Mouse (Mus musculus) embryo, embryonic 10.5 days (tissue): Measurements from ENCODE around the gene Ralgds.

Source experiments
- DNase-seq: peaks from one replicate; pipeline ENCODE4 v3.0.0-alpha.2; 2015; ENCODE audit warnings: low spot score

Gene Ralgds

GRCm38 (mm10) chr2:28533901-28534435 is 21.0 kb downstream of the Ralgds start:
- peak; percentile 25 for DNase-seq

DNA sequence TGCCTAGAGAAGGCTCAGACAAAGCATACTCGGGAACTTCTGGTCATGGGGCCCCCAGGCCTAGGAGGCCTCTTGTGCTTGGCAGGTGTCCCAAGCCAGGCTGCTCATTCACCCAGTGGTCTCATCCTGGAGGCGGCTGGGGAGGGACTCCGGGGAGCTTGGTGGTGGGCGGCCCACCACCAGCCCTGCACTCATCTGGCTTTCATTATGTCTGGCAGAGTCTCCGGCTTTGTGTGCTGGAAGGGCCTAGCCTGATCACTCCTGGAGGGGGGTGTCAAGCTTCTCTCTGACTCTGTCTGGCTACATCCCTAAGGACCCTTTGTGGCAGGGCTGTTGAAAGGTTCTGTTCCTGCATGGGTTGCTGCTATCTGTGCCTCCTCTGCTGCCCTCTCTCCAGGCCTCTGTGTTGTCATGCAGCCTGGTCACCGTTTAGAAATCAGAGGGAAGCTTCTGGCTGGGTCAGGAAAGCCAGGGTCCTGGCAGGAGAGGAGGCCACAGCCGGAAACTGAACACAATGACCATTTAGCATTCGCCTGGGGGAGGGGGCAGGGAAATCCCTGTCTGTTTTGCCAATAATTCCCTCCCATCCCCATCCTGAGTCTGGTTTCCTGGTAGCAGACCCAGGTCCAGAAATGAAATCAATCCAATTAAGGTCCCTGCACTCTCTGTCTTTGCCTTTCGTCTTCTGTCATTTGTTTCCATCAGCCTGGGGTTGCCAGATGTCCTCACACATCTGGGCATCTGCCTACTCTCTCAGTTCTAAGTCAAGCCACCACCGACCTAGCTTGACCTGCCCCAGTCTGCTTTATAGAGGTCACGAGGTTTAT is 21.7 kb downstream of the Ralgds start:
- DNase-seq, result peak; percentile 69

- DNase-seq, result peak; percentile 60
These were observed 22.3 kb downstream of the Ralgds start for GRCm38 (mm10) chr2:28535263-28535540.

DNA sequence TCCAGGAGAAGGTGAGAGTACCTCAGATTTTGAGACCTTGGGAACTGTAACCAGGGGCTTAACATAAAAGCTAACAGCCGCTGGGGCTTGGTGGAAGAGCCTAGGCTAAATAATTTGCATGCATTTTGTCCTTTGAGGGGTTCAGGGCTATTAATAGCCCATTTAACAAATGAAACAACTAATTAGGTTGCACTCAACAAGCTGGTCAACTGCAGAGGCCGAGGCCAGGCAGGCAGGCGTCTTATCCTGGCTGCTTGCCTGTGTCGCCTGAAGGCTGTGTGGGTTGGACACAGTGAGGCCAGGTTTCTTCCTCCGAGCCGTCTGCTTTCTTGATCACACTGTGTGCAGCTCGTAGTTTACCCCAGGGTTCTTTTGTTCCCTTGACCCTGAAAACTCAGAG is 22.7 kb downstream of the Ralgds start:
- DNase-seq, result no peak

DNA sequence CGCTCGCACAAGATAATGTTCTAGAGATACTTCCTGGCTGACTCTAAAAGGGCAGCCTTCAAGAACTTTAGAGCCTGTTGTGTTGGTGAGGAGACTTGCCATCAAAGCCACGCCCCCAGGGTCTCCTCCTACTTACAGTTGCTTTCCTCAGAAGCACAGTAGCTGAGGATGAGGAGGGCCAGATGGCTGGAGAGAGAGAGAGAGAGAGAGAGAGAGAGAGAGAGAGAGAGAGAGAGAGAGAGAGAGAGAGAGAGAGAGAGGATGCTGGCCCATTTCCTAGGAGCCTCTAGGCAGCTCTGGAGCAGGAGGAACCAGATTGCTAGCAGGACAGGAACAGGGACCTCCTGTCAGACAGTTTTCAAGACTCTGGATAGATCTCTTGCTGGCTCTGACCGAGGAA is 23.2 kb downstream of the Ralgds start:
- peak; percentile 33 for DNase-seq

GRCm38 (mm10) chr2:28536766-28537633 is 24.1 kb downstream of the Ralgds start:
- no peak for DNase-seq

DNA sequence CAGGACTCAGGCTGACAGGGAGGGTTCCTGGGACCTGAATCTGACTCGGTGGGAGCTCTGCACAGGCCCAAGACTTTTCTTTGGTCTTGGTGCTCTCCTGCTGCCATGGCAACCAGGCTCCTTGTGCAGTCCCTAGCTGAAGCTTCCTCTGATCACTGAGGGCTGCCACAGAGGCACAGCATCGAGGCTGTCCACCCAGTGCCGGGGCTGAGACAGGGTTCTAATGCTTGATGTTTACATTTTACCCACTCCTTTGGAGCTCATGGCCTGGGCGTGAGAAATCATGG is 24.7 kb downstream of the Ralgds start:
- DNase-seq, result peak; percentile 40

DNA sequence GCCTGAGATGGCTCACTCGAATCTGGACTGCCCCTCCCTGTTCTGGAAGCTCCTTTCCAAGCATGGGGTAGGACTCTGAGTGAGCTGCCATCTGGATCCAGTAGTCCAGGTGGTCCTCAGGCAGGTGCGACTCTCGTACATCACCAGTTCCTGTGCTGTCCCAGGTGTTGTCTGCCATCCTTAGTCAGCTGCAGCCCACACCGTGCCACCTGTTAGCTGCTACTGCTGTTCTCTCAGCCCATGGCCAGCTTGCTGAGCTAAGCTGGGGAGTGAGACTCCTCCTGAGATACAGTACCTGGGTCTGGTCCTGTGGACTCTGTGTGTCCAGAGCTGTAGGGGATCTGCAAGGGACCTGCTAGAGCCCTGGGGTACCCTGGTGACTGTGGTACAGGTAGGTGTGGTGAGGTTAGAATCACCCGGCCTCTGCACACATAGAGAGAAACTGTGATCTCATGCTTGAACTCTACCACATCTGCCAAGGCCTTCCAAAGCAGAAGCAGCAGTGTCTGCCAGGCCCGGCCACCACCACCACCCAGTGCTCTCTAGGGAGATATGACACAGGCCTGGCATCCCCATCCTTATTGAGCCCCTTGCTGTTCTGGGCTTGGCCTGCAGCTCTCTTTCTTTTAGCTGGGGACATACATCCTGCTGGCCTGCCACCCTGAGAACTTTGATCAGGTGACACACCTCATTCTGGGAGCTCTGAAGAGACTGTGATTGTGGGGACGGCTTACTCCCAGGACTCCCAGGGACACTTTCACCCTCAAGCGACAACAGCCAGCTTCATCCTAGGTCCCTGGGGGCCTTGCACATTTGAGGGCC is 25.3 kb downstream of the Ralgds start:
- no peak for DNase-seq

DNA sequence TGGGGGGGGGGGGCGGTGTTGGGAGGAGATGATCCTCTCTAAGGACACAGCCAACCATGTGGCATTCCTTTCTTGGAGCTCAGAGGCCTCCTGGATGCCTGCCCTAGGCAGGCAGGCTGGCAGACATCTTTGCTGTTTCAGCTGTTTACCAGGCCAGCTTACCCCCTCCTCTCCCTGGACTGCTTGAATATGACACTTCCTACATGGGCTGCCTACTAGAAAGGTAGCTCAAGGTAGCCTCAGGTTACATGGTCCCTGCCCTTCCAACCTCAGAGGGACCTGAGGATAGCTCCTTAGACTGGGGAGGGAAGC is 25.8 kb downstream of the Ralgds start:
- DNase-seq, result no peak

- DNase-seq, result peak; percentile 53
These were observed 26.3 kb downstream of the Ralgds start for GRCm38 (mm10) chr2:28539206-28539605.

- DNase-seq, result no peak
These were observed 27.0 kb downstream of the Ralgds start for GRCm38 (mm10) chr2:28539949-28540348.

GRCm38 (mm10) chr2:28540587-28541227 is 27.8 kb downstream of the Ralgds start:
- DNase-seq, result no peak

DNA sequence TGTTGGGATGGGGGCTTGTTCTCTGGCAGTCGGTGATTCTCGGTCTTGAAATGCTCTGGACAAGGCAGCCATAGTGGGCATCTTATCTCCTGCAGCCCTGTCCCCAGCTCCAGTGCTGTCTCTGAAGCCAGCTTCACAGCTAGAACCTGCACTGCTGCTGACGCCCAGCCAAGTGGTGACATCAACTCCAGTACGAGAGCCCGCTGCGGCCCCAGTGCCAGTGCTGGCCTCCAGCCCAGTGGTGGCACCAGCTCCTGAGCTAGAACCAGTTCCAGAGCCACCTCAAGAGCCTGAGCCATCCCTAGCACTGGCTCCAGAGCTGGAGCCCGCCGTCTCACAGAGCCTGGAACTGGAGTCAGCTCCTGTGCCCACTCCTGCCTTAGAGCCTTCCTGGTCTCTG is 31.0 kb downstream of the Ralgds start:
- DNase-seq, result no peak

- no peak for DNase-seq
These were observed 33.1 kb downstream of the Ralgds start for GRCm38 (mm10) chr2:28545976-28546375.

DNA sequence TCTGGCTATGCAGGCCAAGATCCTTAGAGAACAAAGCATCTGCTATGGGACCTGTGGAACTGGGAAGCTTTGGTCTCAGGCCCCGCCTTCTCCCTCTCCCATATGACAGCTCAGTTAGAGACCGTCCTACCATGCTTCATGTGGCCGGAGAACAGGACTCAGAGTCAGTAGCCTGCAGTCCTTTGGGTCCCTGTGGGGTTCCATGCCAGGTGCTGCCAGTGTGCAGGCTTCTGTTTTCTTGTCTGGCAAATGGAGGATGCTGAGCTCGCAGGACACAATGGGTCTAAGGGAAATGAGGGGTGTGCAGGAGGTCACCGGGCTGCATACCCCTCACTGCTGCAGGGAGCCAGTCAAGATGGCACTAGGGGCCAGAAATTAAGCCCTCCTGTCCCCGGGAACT is 33.6 kb downstream of the Ralgds start:
- no peak for DNase-seq

DNA sequence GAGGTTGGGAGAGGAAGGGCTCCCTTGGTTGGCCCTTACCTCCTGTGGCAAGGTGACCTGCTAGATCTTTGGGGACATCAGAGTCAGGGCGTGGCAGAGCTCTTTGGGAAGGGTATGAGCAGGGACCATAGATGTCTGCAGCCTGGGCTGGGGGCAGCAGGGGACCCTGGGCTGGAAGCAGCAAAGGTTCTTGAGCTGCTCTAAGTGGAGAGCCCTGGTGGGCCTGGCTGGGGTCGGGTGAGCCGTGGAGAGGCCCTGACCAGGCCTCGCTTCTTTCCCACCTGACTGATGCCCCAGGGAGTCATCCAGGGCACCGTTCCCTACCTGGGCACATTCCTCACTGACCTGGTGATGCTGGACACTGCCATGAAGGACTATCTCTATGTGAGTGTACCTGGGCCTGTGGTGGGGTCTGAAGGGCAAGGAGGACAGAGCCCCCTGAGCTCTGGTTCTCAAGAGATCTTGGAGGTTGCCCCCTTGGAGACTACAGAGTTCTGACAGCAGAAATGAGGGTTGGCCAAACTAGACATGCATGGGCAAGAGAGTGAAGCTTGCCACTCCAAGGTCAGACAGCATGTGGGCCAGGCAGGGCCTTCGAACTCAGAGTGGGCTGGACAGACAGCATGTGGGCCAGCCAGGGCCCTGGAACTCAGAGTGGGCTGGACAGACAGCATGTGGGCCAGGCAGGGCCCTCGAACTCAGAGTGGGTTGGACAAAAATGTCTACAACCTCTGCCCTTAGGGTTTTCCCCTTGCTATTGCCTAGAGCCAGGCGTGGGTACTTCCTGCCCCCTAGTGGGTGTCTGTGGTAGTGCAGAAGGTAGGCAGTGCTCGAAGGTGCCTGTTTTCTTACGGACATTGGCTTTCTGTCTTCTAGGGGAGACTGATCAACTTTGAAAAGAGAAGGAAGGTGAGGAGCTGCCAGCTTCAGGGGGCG is 34.6 kb downstream of the Ralgds start:
- DNase-seq, result peak; percentile 89

- no peak for DNase-seq
These were observed 36.2 kb downstream of the Ralgds start for GRCm38 (mm10) chr2:28549157-28549556.

- no peak for DNase-seq
These were observed 39.4 kb downstream of the Ralgds start for GRCm38 (mm10) chr2:28552301-28552700.

DNA sequence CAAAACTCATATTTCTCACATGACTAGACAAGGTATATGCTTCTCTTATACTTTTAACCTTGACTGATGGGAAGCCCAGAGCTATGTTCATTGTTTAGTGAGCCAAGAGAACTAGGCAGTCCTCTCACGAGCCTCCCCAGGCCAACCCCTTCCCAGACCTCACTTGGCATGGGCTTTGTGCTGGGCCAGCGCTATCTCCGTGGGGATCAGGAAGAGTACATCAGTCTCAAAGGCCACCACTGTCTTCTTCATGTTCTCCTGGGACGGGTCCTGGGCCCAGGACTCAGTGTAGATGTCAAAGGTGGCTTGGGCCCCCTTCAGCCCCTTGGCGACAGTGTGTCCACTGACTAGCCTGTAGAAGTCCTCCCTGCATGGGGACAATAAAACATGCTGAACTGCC is 44.5 kb downstream of the Ralgds start:
- no peak for DNase-seq

GRCm38 (mm10) chr2:28563303-28563702 is 50.4 kb downstream of the Ralgds start, which contains the start of gene Cel:
Gene Cel (minus strand): TSS chr2:28563403.
- no peak for DNase-seq

- DNase-seq, result no peak
These were observed 50.9 kb downstream of the Ralgds start for GRCm38 (mm10) chr2:28563830-28564229.
